Mouse (Mus musculus) olfactory bulb, adult 2 months (tissue): ENCODE data around the gene Nhs. TPM values are rescaled to one million over a fixed set of nuclear protein-coding genes. Genes with fewer than 3 reads are reported as not detected.

ENCODE experiments used
- H3K27ac ChIP-seq: fragments of 200-500 bp; 2 replicates; pipeline ENCODE4 v1.5.1; 2012; ENCODE audit warnings: low read depth, low read length; ENCODE audit not compliant: insufficient read depth
- H3K4me1 ChIP-seq: fragments of 200-500 bp; 2 replicates; pipeline ENCODE4 v1.6.1; 2012; ENCODE audit warnings: low read length; ENCODE audit not compliant: control insufficient read depth, insufficient read depth
- H3K4me3 ChIP-seq: fragments of 200-500 bp; 2 replicates; pipeline ENCODE4 v1.5.1; 2012; ENCODE audit warnings: mild to moderate bottlenecking, low read depth, low read length, moderate library complexity; ENCODE audit not compliant: insufficient read depth
- CTCF ChIP-seq: fragments of 200-500 bp; IDR thresholded peaks from 2 replicates; pipeline ENCODE4 v1.5.1; 2012; ENCODE audit warnings: low read depth, mild to moderate bottlenecking, low read length, moderate library complexity; ENCODE audit not compliant: insufficient read depth
- POLR2A ChIP-seq: fragments of 200-500 bp; IDR thresholded peaks from 2 replicates; pipeline ENCODE4 v1.6.1; 2012; ENCODE audit warnings: mild to moderate bottlenecking, low read depth, low read length, moderate library complexity; ENCODE audit not compliant: insufficient read depth
- WGBS: fragments of 180-500 bp; shearing (Covaris S2); methylation state at CpG from one replicate; pipeline ENCODE4 v1.1.7; 2018; 5-methylcytosine and 5-hydroxymethylcytosine counted together
- polyA plus RNA-seq: library from polyadenylated mRNA; stranded (reverse); fragments of >200 nt; gene quantifications from 2 replicates; pipeline ENCODE4 v1.2.4, GENCODE M21; 2012; ENCODE audit warnings: low replicate concordance; ENCODE audit not compliant: missing spikeins, insufficient read depth, insufficient read length

Gene Nhs
- polyA plus RNA-seq = not detected in 2 replicates

GRCm38 (mm10) chrX:162159637-162160611 lies at the start of gene Nhs:
TSS of gene Nhs (minus strand) at chrX:162159730.
- TF ChIP-seq CTCF (no peak), POLR2A (no peak)
- 21% methylated on average over 60 of the region's 61 CpGs for whole genome bisulfite sequencing

GRCm38 (mm10) chrX:162206350-162206884 lies 46.9 kb upstream of the Nhs start:
- WGBS = 90% methylated on average over 2 of the region's 2 CpGs
- Histone ChIP-seq H3K4me1 (no peaks in the 10 kb centered on the region), H3K27ac (no peak overlapping the region), H3K4me3 (no peak overlapping the region)
- TF ChIP-seq POLR2A = no peak
- TF ChIP-seq CTCF = no peak

More at GRCm38 (mm10) chrX:162159637-162160611, at the start of gene Nhs:
- Histone ChIP-seq H3K27ac (no peak within 1 kb of the TSS), H3K4me3 (peak within 1 kb of the TSS; percentile 61), H3K4me1 (peaks cover 7% of the 10 kb centered on the region; the same call in 1 of the 2 replicates)

GRCm38 (mm10) chrX:162158743-162159636 lies 540 bp downstream of the Nhs start:
- TF ChIP-seq POLR2A (no peak), CTCF (no peak)
- H3K4me3 ChIP-seq = peak overlapping the region; percentile 61
- WGBS = 23% methylated on average over 80 of the region's 80 CpGs
- no peak overlapping the region for H3K27ac ChIP-seq
- peaks cover 7% of the 10 kb centered on the region; the same call in 1 of the 2 replicates for H3K4me1 ChIP-seq

DNA sequence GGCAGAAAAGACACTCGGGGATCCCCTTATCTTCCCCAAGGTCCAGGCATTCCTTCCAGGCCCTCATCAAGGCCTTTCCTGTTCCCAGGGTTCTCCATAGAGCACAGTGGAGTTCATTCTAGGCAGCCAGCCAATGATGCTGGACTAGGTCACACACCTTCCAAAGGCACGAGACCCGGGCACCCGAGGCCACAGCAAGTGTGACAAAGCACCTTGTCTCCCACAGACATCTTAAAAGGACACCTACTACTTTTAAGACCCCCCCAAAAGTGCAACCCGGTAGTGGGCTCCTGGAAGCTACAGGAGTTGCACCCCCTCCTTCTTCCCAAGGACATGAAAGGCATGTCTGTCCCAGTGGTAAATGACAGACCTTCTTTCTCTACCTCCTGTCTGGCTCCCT lies 1.4 kb downstream of the Nhs start:
- peak overlapping the region; percentile 61 for H3K4me3 ChIP-seq
- no peak for TF ChIP-seq CTCF
- TF ChIP-seq POLR2A = no peak
- WGBS = 24% methylated on average over 5 of the region's 5 CpGs
- peaks cover 7% of the 10 kb centered on the region; the same call in 1 of the 2 replicates for H3K4me1 ChIP-seq
- H3K27ac ChIP-seq = no peak overlapping the region

DNA sequence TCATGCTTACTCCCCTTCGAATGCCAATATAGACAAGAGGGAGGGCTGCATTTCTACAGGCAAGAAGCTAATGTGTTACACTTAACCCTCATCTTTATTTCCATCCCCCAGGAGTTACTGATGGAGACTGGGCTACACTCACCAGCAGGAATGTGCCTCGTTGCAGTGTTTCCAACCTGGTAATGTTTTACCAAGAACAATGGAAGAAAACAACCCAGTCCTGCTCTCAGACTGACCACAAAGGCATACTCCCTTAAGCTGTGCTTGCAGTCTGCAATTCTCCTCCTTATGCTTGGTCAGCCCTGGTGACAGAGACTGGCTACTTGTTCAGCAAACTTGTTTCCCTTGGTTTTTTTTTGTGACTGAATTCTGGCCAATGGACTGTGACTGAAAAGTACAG lies 21.7 kb downstream of the Nhs start:
- Histone ChIP-seq H3K27ac (no peak overlapping the region), H3K4me3 (no peak overlapping the region), H3K4me1 (no peaks in the 10 kb centered on the region)
- TF ChIP-seq CTCF (no peak), POLR2A (no peak)
- 45% methylated on average over 2 of the region's 2 CpGs for WGBS

DNA sequence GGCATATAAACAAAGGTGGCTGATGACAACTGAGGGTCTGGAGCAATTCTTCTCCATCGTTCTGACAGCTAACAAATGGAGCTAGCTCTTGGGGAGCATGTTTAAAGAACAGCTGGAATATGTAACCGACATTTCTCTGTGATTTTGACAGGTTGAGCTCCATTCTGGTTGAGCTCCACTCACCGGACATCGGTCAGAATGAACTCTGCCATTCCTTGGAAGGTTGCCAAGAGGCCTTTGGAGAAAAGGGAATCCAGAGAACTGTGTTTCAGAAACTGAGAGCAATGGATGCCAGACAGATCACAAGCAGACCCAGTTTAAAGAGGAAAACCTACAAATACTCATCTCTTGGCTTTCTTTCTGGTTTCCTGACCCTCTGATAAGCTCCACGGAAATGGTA lies 46.3 kb downstream of the Nhs start:
- Histone ChIP-seq H3K4me1 (no peaks in the 10 kb centered on the region), H3K27ac (no peak overlapping the region), H3K4me3 (no peak overlapping the region)
- WGBS = 47% methylated on average over 5 of the region's 5 CpGs
- TF ChIP-seq CTCF (no peak), POLR2A (no peak)

- Histone ChIP-seq H3K27ac (no peak overlapping the region), H3K4me1 (no peaks in the 10 kb centered on the region), H3K4me3 (no peak overlapping the region)
- TF ChIP-seq POLR2A = no peak
- TF ChIP-seq CTCF = no peak
- 58% methylated on average over 3 of the region's 3 CpGs for WGBS
Measured at GRCm38 (mm10) chrX:162102802-162103434, 56.6 kb downstream of the Nhs start.

- no peak for TF ChIP-seq POLR2A
- TF ChIP-seq CTCF = no peak
- Histone ChIP-seq H3K27ac (no peak overlapping the region), H3K4me1 (no peaks in the 10 kb centered on the region), H3K4me3 (no peak overlapping the region)
- 43% methylated on average over 4 of the region's 4 CpGs for WGBS
Measured at GRCm38 (mm10) chrX:162098364-162098763, 61.2 kb downstream of the Nhs start.
